Mouse (Mus musculus) central nervous system, embryonic 18 days (tissue): ENCODE data around the gene Cpa2. TPM values are rescaled to one million over a fixed set of nuclear protein-coding genes. Genes with fewer than 3 reads are reported as not detected.

Experiments used
- polyA plus RNA-seq: library from polyadenylated mRNA; depleted of rRNA; stranded (reverse); fragments of >200 nt; gene quantifications from 2 replicates; pipeline ENCODE4 v1.2.3, GENCODE M21; 2012; rRNA removed

The Cpa2 gene
- 5.3 and 5.7 TPM in 2 replicates for polyA plus RNA-seq

GRCm38 (mm10) chr6:30541009-30541799, at the start of gene Cpa2:
Gene Cpa2, plus strand, starts transcription at chr6:30541582.

GRCm38 (mm10) chr6:30509265-30510239, 31.8 kb upstream of the Cpa2 start, which contains the start of the genes Tmem209 and Ssmem1:
Gene Tmem209, minus strand, starts transcription at chr6:30509783.
Gene Ssmem1, plus strand, starts transcription at chr6:30509849.

DNA sequence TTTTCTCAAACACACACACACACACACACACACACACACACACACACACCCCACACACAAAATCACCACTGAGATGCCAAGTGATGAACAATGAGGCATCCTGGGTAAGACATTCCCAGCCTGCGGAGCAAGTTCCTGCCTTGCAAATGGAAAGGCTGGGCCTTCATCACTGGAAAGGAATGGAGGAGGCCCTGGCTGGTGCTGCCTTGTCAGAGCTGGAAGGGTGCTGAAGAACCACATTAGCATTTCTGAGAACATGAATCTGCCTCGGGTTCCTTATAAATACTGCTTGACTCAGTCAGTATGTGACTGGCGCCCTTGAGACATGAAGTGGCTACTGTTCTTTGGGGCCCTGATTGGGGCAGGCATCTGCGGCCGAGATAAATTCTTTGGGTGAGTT, 26.7 kb downstream of the Cpa2 start, which contains the start of gene Cpa4:
Cpa4 (plus strand) TSS at position 301 of the 400 bp plus-strand sequence.

DNA sequence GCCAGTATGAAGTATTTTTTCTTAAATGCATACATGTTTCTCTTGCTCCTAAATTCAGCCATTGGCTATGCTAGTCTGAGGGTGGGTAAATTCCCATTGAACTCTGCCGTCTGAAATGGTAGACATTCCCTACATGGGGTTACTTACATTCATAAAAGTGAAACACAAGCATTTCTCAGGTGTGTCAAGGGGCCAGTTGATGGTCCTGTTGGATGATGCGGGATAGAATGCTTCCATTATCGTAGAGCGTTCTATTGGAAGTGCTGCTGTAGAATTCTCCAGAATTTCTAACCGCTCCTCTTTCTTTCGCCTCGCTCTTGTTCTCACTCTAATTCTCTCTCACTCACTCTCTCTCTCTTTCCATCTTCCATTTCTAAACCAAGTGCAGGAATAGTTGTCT, 69.3 kb downstream of the Cpa2 start, which contains the start of gene Cpa5:
Cpa5 (plus strand) TSS at position 301 of the 400 bp plus-strand sequence.

Other genes starting within 250 kb of the Cpa2 start
- 64.0 and 70.0 TPM in 2 replicates for gene Ube2h, start 237.0 kb upstream of the Cpa2 start, polyA plus RNA-seq
- 44.8 and 45.1 TPM in 2 replicates for gene Zc3hc1, start 150.6 kb upstream of the Cpa2 start, polyA plus RNA-seq
- 113 and 118 TPM in 2 replicates for gene Klhdc10, start 139.7 kb upstream of the Cpa2 start, polyA plus RNA-seq
- 31.4 and 35.0 TPM in 2 replicates for gene Tmem209, start 31.8 kb upstream of the Cpa2 start, polyA plus RNA-seq
- 0.09 and 0.11 TPM in 2 replicates for gene Ssmem1, start 31.7 kb upstream of the Cpa2 start, polyA plus RNA-seq
- 0.79 and 1.00 TPM in 2 replicates for gene Cpa4, start 26.8 kb downstream of the Cpa2 start, polyA plus RNA-seq
- gene Cpa5, start 69.4 kb downstream of the Cpa2 start, polyA plus RNA-seq, result 0.04 and 0.12 TPM in 2 replicates
- 0.83 and 1.1 TPM in 2 replicates for gene Cpa1, start 97.6 kb downstream of the Cpa2 start, polyA plus RNA-seq
- gene Cep41, start 152.2 kb downstream of the Cpa2 start, polyA plus RNA-seq, result 14.5 and 14.6 TPM in 2 replicates
- 191 and 227 TPM in 2 replicates for gene Mest, start 182.0 kb downstream of the Cpa2 start, polyA plus RNA-seq